Mouse (Mus musculus) monocyte, adult 5-6 weeks (primary cell): ENCODE data around the gene Pdzd9. TPM values are rescaled to one million over a fixed set of nuclear protein-coding genes. Genes with fewer than 3 reads are reported as not detected.
"Not testable (repeated sequence)": the region's sequence is repeated elsewhere in the genome, so short reads cannot be mapped to it uniquely, and the experiment has no call there.

ENCODE experiments used
- ATAC-seq: fragments of 153-309, 156-312 bp; replicated peaks from 2 replicates; pipeline ENCODE4 v1.8.0; 2017; ENCODE audit warnings: mild to moderate bottlenecking; ENCODE audit not compliant: low TSS enrichment, insufficient number of reproducible peaks, severe bottlenecking, poor library complexity, low FRiP score
- total RNA-seq: library from RNA; stranded (forward); fragments of 200-1000, 200-491, 200-594 nt; gene quantifications from 3 replicates; pipeline ENCODE4 v1.2.3, GENCODE M21; 2017

The Pdzd9 gene
- 0.29 TPM in 1 of 3 replicates, not detected in the others for total RNA-seq

DNA sequence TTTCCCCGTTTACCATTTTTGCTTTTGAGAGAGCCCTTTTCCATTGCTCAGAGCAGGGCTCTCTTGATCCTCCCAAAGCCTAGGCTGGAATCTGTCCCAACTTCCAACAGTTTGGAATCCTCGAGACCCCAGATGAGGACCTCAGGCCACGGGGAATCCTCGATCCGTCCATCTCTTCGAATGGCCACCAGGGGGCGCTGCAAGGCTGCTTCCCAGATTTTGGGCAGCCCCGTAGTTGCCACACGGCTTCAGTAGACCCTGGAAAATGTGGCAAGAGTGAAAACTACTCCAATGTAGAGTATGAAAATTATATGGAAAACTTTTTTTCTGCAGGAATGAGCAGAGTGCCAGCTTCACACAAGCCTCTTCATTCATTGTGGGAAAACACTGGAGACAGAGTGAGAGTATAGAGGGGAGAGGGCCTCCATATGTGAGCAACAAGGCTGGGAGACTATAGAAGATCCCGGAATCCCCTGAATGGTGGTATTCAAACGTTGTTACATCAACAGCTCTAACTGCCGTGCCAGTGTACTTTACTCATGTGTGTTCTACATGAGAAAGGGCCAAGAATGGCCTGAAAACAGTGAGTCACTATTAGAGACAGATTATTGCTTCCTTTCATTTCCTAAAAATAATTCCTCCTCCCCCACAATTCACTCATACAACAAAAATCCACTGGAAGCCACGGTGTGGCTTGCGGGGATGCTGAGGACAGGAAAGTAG is at the start of gene Pdzd9:
TSS of gene Pdzd9 (minus strand) at position 191 of the 723 bp plus-strand sequence.
- 0 out of 2 replicates have a peak, but pooled peaks have one; percentile 46 for ATAC-seq

DNA sequence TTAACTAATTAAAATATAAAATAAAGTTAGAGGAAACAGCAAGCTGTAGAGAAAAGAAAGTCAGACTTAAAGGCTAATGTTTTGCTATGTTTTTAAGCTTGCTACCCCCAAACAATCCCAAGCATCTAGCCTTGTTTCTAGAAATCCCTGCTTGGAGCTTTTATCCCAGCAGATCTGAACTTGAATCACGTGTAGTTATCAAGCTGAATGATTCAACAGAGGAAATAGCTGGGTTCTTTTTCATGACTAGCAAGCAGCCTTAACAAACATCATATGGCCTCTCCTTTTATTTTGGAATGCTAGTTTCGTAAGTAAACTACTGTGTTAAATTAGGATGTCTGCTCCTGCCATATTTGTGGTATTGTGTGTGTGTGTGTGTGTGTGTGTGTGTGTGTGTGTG is 47.1 kb upstream of the Pdzd9 start:
- no peak for ATAC-seq

DNA sequence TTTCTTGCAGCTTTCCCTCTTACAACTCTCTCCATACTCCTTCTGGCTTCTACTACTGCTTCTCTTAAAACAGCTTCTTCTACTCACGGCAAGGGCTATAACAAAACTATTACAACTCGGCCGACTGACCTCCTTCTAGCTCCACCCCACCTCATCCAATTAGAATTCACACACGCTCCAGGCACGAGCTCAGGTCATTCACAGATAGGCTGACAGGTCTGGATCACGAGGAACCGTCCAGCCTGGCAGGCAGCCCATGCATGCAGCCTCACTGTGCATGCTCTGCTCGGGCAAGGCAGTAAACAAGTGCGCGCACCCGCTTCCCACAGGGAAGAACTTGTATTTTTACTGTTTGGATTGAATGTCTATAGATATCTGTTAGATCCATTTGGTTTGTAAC is 43.8 kb upstream of the Pdzd9 start:
- ATAC-seq, result not testable (repeated sequence)

DNA sequence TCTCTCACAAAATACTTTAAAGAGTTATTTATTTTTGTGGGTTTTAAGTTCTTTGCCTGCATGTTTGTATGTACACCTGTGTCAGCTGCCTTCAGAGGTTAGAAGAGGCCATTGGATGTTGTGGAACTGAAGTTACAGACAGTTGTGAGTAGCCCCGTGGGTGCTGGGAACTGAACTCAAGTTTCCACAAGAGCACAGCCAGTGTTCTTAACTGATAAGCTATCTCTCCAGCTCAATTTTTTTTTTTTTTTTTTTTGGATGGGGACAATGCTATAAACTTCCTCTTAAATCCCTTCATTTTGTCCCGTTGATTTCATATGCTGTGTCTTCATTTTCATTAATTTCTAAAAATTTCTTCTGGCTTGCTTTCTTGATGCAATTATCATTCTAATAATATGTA is 43.1 kb upstream of the Pdzd9 start:
- ATAC-seq, result no peak

GRCm38 (mm10) chr7:120712071-120712470 is 41.9 kb upstream of the Pdzd9 start:
- no peak for ATAC-seq

GRCm38 (mm10) chr7:120703888-120704287 is 33.7 kb upstream of the Pdzd9 start:
- ATAC-seq, result no peak

GRCm38 (mm10) chr7:120699586-120699985 is 29.4 kb upstream of the Pdzd9 start:
- peak; percentile 73 for ATAC-seq

- no peak for ATAC-seq
These were observed 26.2 kb upstream of the Pdzd9 start for GRCm38 (mm10) chr7:120696331-120696730.

GRCm38 (mm10) chr7:120695641-120696040 is 25.5 kb upstream of the Pdzd9 start:
- no peak for ATAC-seq

- no peak for ATAC-seq
These were observed 25.1 kb upstream of the Pdzd9 start for GRCm38 (mm10) chr7:120695196-120695595.

- ATAC-seq, result no peak
These were observed 23.8 kb upstream of the Pdzd9 start for GRCm38 (mm10) chr7:120693831-120694375.

GRCm38 (mm10) chr7:120690634-120691033 is 20.5 kb upstream of the Pdzd9 start:
- no peak for ATAC-seq

GRCm38 (mm10) chr7:120685227-120685626 is 15.1 kb upstream of the Pdzd9 start:
- no peak for ATAC-seq

DNA sequence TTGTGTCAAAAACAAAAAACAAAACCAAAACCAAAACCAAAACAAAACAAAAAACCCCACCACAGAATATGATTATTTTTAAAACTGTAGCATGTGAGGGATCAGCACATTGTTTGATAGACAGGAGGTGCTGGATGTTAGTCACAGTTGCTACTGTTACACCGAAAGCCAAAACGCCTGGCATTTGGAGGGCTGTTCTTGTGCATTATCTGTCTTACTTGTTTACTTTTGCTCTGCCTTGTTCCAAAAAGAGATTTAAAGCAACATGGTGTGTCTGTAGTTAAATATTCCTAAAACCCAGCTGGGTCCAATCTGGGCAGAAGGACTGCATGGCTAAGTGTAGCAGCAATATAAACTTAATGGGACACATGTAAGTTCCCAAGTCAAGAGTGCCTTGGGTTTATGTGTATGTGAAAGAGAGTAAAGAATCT is 14.6 kb upstream of the Pdzd9 start:
- ATAC-seq, result no peak

DNA sequence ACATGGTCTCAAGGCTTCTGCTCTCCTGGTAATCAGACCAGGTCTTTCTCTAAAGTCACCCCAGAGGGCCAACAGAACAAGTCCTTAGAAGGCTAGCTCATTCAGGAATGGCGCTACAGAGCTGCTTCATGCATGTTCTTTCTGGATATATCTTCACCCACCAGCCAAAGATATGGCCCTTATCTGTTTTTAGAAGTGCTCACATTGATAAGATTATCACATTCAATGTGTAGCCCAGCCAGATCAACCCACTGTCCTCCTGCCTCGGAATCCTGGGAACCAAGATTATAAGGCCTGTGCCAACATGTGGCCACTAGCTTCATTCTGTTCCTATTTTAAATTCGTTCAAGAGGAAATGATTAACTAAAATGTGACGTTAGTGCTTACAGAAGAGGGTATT is 11.9 kb upstream of the Pdzd9 start:
- no peak for ATAC-seq

DNA sequence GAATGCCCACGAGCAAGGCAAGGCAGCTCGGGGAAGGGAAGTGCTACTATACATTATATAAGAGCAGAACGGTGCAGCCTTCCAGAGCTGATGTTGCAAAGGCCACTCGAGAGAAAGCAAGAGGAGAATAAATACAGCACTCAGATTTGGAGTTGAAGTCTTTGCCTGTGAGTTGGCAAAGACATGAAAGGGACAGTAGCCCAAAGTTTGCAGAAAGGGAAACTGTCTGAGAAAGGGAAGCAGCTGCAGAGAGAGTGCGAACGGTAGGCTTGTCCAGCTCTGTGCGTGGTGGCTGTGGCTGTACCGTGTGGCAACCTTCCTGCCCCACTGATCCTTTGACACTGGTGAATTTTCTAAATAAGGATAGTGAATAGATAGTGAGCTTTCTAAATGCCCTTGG is 8.9 kb upstream of the Pdzd9 start:
- no peak for ATAC-seq

GRCm38 (mm10) chr7:120677764-120678531 is 7.8 kb upstream of the Pdzd9 start:
- ATAC-seq, result no peak

DNA sequence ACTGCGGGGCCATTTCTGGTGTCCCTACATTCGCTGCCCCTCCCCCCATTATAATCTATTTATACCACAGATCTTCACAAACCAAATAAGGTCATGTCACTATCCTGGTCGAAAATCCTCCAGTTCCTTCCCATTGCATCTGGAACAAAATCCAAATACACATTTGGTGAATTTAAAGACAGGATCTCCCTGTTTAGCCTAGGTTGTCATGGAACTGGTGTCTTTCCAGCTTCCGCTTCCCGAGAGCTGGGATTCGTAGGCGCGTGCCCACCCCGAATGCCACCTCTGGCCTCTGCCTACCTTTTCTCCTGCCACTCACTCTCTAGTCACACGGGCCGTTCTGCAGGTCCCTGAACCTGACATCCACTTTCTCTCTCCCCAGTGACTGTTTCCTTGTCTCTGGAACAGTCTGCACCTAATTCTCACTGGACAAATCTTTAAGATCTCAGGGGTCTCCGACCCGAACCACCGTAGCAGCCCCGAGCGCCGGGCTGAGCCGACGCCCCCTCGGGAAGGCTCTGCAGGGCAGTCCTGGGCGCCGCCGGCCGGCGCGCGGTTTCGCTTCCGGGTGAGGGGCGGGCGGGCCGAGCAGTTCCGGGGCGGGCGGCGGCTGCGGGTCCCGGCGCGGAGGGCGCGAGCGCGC is 7.0 kb upstream of the Pdzd9 start, which contains the start of gene Mosmo:
TSS of gene Mosmo (plus strand) at position 618 of the 643 bp plus-strand sequence.
- 0 out of 2 replicates have a peak, but pooled peaks have one; percentile 32 for ATAC-seq

- ATAC-seq, result no peak
These were observed 1.1 kb upstream of the Pdzd9 start for GRCm38 (mm10) chr7:120671271-120671670.
